Mouse (Mus musculus) olfactory bulb, adult 2 months (tissue): Measurements from ENCODE around the gene Prdx3. TPM values are rescaled to one million over a fixed set of nuclear protein-coding genes. Genes with fewer than 3 reads are reported as not detected.
A peak's percentile ranks its signal among the peaks of the same experiment; 100 is the strongest.

Source experiments
- H3K27ac ChIP-seq: fragments of 200-500 bp; 2 replicates; pipeline ENCODE4 v1.5.1; 2012; ENCODE audit warnings: low read depth, low read length; ENCODE audit not compliant: insufficient read depth
- H3K4me1 ChIP-seq: fragments of 200-500 bp; 2 replicates; pipeline ENCODE4 v1.6.1; 2012; ENCODE audit warnings: low read length; ENCODE audit not compliant: control insufficient read depth, insufficient read depth
- H3K4me3 ChIP-seq: fragments of 200-500 bp; 2 replicates; pipeline ENCODE4 v1.5.1; 2012; ENCODE audit warnings: mild to moderate bottlenecking, low read depth, low read length, moderate library complexity; ENCODE audit not compliant: insufficient read depth
- CTCF ChIP-seq: fragments of 200-500 bp; IDR thresholded peaks from 2 replicates; pipeline ENCODE4 v1.5.1; 2012; ENCODE audit warnings: low read depth, mild to moderate bottlenecking, low read length, moderate library complexity; ENCODE audit not compliant: insufficient read depth
- POLR2A ChIP-seq: fragments of 200-500 bp; IDR thresholded peaks from 2 replicates; pipeline ENCODE4 v1.6.1; 2012; ENCODE audit warnings: mild to moderate bottlenecking, low read depth, low read length, moderate library complexity; ENCODE audit not compliant: insufficient read depth
- WGBS: fragments of 180-500 bp; shearing (Covaris S2); methylation state at CpG from one replicate; pipeline ENCODE4 v1.1.7; 2018; 5-methylcytosine and 5-hydroxymethylcytosine counted together
- polyA plus RNA-seq: library from polyadenylated mRNA; stranded (reverse); fragments of >200 nt; gene quantifications from 2 replicates; pipeline ENCODE4 v1.2.4, GENCODE M21; 2012; ENCODE audit warnings: low replicate concordance; ENCODE audit not compliant: missing spikeins, insufficient read depth, insufficient read length

Gene Prdx3
- polyA plus RNA-seq, 1 experiment = not detected

DNA sequence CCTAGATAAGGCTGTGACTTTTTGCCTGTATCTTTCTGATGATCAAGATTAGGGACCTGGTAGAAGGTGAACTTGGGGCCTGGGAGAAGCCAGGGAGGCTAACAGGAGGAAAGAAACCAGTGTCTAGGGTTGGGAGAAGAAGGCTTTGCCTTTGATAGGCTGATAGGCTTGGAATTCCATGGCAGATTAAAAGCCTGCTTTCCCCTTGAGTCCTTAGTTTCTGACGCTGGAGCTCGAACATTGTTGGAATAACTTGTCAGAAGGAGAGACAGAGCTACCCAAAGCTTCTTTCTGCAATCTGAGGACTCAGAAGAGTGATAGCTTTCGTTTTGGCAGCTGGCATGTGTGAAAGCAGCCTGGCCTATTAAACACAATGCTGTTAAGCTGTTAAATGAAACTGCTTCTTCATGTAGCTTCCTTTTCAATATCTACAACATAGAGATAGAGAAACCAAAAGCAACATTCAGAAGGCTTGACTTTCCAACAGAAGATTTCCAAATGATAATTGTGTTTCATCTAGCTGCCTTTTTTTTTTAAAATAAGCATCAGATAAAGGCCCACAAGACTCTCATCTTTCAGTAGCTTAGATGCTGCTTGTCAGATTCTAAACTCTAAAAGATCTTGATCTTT lies 21.0 kb upstream of the Prdx3 start:
- peak overlapping the region; percentile 37; the same call in 1 of the 2 replicates for H3K27ac ChIP-seq
- no peaks in the 10 kb centered on the region for H3K4me1 ChIP-seq
- WGBS = 44% methylated on average over 3 of the region's 3 CpGs
- no peak for TF ChIP-seq POLR2A
- no peak for TF ChIP-seq CTCF
- no peak overlapping the region for H3K4me3 ChIP-seq

DNA sequence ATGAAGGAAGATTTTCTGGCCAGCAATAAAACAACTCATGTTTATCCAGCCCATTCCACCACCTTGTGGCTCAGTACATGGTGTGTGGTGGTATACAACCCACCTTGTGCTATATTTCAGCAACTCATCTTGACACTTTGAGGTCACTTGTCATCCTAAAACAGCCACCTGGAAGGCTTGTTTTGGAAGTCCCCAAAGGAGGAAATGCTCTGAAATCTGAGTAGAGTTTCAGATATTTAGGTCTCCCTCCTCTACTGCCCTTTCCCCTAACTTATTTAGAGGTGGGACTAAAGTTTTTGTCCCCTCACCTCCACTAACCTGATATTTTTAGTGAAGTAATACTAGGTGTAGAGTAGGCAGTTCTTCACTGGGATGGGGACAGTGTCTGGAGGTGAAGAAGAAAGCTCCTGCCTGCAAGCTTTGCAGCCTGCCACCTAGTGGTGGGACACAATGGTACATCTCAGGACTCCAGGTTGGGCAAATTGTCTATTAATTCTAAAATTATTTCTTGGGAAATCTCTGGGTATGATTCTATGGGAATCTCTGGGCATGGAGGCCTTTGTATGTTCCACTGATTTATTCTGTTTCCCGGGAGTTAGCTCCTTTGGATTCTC lies 17.7 kb upstream of the Prdx3 start:
- Histone ChIP-seq H3K4me3 (no peak overlapping the region), H3K27ac (no peak overlapping the region), H3K4me1 (0 out of 2 replicates have a peak, but pooled peaks cover 3% of the 10 kb centered on the region)
- TF ChIP-seq CTCF = 0 out of 2 replicates have a peak, but pooled peaks have one; percentile 11
- no peak for TF ChIP-seq POLR2A
- whole genome bisulfite sequencing = 28% methylated on average over 1 of the region's 1 CpGs

DNA sequence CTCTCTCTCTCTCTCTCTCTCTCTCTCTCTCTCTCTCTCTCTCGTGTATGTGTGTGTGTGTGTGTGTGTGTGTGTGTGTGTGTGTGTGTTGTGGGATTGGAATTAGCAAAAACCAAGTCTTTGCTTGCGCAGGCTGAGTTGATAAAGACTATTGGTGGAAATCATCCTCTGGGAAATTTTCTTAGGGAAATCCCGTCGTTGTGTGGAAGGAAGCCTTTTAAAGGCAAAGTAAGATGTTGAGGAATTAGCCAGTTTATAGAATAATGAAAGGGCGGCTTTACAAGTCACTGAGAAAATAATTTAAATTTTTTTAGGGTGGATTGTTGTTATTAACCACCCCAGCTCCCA lies 16.7 kb upstream of the Prdx3 start:
- 1% methylated on average over 4 of the region's 5 CpGs for WGBS
- TF ChIP-seq CTCF (no peak), POLR2A (no peak)

DNA sequence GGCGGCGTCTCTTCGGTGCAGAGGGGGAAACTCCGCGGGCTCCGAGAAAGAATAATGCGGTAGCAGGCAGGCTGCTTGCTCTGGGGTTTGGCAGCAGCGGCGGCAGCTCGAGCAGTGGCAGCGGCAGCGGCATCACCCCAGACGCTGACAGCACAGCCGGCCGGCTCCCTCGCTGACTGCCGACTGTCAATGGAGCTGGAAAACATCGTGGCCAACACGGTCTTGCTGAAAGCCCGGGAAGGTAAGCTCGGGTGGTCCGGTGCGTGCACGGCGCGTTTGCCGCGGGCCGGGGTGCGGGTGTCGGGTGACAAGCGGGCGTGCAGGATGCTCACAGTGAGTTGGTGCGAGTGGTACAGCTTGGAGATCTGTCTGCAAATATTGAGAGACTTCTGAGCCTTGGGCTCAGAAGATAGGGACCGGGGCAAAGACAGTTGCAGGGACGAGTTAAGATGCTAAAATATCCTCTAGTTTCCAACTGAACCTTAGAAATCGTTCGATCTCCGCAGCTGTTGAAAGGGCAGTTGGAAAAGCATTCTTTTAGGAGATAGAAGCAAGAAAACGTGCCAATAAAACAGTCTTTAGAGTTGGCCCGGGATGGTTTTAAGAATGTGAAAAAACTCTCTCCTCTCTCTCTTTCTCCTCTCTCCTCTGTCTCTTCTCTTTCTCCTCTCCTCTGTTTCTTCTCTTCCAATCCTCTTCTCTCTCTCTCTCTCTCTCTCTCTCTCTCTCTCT lies 16.2 kb upstream of the Prdx3 start:
- no peak for TF ChIP-seq CTCF
- no peak for TF ChIP-seq POLR2A
- Histone ChIP-seq H3K4me3 (peak overlapping the region; percentile 89), H3K4me1 (0 out of 2 replicates have a peak, but pooled peaks cover 3% of the 10 kb centered on the region), H3K27ac (peak overlapping the region; percentile 29)
- under 1% methylated on average over 39 of the region's 41 CpGs for WGBS

More for the DNA sequence above, 16.7 kb upstream of the Prdx3 start:
- 0 out of 2 replicates have a peak, but pooled peaks cover 3% of the 10 kb centered on the region for H3K4me1 ChIP-seq
- no peak overlapping the region for H3K4me3 ChIP-seq
- no peak overlapping the region for H3K27ac ChIP-seq

DNA sequence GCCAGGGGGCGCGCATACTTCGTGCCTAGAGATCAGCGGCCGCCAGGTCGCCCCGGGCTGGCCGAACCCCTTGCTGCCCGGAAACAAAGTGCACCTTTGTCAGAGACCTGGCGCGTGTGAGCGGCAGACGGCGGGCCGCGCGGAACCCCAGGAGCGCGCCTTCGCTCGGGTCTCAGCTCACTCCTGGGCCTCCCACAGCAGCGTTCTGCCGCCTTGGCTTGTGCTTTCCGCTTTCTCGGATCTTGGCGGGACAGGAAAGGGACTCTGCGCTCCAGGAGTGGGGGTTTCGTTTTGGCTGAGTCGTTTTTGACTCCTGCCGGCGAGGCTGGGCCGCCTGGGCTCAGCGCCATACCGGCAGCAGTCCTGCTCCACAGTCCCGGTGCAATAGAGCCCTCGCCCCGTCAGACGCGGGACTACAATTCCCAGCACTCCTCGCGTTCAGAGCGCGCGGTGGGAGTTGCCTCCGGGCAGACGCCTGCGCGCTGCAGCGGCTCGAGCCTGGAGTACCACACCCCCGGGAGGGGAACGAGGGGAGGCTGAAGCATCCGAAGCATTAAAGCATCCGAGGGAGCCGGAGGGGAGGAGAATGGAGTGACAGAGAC lies 15.5 kb upstream of the Prdx3 start, which contains the start of gene Grk5:
Gene Grk5 (plus strand): TSS at position 36 of the 602 bp plus-strand sequence.
- Histone ChIP-seq H3K4me3 (peak within 1 kb of the TSS; percentile 89), H3K4me1 (0 out of 2 replicates have a peak, but pooled peaks cover 3% of the 10 kb centered on the region), H3K27ac (peak within 1 kb of the TSS; percentile 72)
- TF ChIP-seq POLR2A (0 out of 2 replicates have a peak, but pooled peaks have one; percentile 22), CTCF (peak; percentile 95)
- under 1% methylated on average over 55 of the region's 55 CpGs for WGBS

DNA sequence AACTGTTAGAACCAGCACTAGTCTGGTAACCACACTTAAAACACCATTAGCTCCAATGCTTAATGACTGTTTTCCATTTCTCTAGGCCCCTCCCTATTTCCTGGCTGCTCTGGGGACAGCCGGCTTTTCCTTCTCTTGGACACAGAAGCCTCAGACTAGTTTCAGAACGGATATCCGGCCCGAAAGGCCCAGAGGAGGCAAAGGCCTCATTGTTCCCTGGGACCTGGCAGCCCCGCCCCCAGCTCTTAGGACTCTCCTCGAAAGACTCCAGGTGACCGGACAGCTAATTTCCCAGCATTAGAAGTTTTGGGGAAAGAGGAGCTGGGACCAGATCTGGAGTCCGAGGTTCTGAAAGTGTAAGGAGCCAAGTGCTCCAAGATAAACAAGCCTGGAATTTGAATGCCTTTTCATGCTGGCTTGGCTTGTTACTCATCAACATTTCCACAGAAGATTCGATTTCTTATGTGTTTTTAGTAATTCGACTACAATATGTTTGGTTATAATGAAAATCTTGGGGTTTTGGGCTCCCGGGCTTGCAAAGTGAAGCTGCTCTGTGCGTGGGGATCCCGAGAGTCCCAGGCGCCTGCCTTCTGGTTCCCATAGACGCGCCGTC lies 14.9 kb upstream of the Prdx3 start:
- peak overlapping the region; percentile 89 for H3K4me3 ChIP-seq
- 8% methylated on average over 17 of the region's 17 CpGs for WGBS
- H3K4me1 ChIP-seq = 0 out of 2 replicates have a peak, but pooled peaks cover 3% of the 10 kb centered on the region
- TF ChIP-seq CTCF (no peak), POLR2A (no peak)
- H3K27ac ChIP-seq = no peak overlapping the region

DNA sequence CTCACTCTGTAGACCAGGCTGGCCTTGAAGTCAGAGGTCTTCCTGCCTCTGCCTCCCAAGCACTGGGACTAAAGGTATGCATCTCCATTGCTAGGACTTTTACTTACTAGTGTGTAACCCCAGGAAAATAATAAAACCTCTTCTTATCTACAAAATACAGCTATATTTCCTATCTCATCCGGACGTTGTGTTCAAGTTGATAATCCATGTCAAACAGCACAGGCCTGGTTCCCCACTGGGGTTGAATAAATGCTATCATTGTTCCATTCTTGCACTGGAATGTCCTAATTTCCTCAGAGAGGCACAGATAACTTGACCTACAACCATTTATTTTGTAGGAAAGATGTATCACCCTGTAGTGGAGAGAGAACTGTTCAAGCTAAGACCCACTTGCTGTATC lies 13.3 kb upstream of the Prdx3 start:
- Histone ChIP-seq H3K27ac (no peak overlapping the region), H3K4me3 (no peak overlapping the region), H3K4me1 (0 out of 2 replicates have a peak, but pooled peaks cover 3% of the 10 kb centered on the region)
- 81% methylated on average over 2 of the region's 2 CpGs for WGBS
- TF ChIP-seq POLR2A (no peak), CTCF (no peak)

DNA sequence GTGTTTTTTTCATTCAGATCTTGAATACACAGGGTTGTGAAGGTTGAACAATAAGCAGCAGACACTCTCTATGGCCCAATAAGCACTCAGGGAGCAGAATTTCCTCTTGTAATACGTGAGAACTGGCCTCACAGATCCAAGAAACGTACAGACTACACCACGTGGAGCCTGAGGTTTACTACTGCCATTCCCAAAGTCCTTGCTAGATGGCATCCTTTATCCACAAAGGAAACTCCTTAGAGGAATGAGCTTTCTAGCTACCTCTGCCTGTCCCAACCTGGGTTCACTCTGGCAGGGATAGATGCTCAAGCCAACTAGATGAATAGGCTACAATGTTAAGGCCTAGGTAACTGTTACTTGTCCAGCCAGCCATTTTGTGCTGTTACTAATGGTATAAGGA lies 8.8 kb upstream of the Prdx3 start:
- Histone ChIP-seq H3K4me3 (no peak overlapping the region), H3K4me1 (no peaks in the 10 kb centered on the region), H3K27ac (no peak overlapping the region)
- 6% methylated on average over 3 of the region's 3 CpGs for WGBS
- no peak for TF ChIP-seq CTCF
- TF ChIP-seq POLR2A = no peak

DNA sequence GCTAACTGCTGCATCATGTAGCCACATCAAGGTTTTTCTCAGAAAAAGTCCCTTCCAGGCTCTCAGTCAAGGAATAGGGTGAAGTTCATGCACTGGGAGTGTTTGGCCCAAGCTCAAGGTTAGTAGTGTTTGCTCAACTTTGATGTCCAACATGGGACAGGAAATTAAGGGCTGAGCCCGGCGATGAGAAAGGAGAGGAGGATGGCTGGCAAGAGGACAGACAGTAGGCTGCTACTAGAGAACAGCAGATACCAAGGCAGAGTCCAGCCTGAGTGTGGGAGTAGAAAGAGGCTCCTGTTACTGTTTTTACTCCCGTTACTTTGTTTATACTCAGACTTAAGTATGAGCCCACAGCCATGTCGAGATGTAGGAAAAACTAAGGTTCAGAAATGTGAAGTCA lies 855 bp downstream of the Prdx3 start:
- WGBS = 16% methylated on average over 4 of the region's 4 CpGs
- H3K4me1 ChIP-seq = peaks cover 3% of the 10 kb centered on the region
- TF ChIP-seq CTCF = no peak
- TF ChIP-seq POLR2A = no peak
- H3K27ac ChIP-seq = no peak overlapping the region
- peak overlapping the region; percentile 58 for H3K4me3 ChIP-seq
